Mouse (Mus musculus) inflammation-experienced regulatory T-cells, adult 16 weeks (primary cell): Measurements from ENCODE around the gene Ift52. TPM values are rescaled to one million over a fixed set of nuclear protein-coding genes. Genes with fewer than 3 reads are reported as not detected.

ENCODE experiments used
- polyA plus RNA-seq: library from polyadenylated mRNA; unstranded; fragments of 100-300 nt; shearing (Covaris generic); gene quantifications from one replicate; pipeline ENCODE4 v1.2.1, GENCODE M21; 2017

Gene Ift52
- polyA plus RNA-seq, result 64.4 TPM

DNA sequence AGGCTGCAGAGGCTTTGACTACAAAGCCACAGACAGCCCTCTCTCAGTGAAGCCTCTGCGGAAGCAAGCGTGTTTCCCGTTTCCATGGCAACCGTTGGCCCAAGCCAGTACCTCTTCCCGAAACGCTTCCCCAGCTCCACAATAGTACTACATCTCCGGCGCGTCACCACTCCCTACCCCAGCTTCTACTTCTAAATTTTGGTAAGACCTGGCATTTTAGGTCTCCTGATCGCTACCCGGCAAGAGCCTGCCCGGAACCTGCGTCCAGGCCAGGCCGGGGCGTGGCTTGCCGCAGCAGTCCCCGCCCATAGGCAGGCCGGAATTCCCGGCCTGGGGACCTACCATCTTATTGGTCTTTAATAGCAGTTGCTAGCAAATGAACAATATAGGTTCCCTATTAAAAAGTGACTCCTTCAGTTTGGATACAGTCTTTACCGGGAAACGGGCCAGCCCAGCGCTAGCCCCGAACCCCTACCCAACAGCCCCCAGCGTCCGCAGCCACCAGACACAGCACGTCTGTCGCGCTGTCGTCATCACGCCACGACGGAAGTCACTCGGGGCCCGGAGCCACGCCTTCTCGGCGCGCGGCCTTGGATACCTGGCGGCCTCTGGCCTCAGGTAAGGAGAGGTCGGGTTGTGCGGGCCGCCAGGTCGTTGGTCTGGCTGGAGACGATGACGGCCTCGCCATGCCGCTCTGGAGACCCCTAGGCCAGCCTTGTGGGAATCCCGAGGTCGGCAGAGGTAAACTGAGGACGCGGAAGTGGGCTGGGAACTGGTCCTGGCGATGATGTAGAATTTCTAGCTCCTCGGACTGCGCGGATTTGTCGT, at the start of gene Ift52:
TSS of gene Ift52 (plus strand) at position 439 of the 828 bp plus-strand sequence.

DNA sequence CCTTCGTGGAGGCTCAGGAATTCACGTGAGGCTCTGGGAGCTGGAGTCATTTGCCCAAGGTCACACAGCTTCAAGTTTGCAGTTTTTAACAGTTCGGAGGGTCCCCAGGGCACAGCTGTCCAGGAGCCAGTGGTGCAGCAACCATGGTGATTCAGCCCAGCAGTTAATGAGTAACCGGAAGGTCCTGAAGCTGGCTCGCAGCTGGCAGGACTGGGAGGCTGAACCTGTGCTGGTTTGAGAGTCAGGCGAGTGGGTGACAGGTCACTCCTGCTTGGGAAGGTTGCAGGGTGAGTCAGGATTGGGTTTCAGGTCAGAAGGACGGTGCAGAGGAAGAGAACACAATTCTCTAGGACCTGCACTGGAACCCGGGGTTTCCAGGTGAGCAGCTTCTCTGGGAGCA, 29.9 kb upstream of the Ift52 start, which contains the start of gene Sgk2:
TSS of gene Sgk2 (plus strand) at position 113 of the 400 bp plus-strand sequence.

GRCm38 (mm10) chr2:163054335-163054840, 37.2 kb downstream of the Ift52 start, which contains the start of gene Mybl2:
TSS of gene Mybl2 (plus strand) at chr2:163054687.

GRCm38 (mm10) chr2:163087728-163088127, 70.6 kb downstream of the Ift52 start, which contains the start of gene Gtsf1l:
TSS of gene Gtsf1l (minus strand) at chr2:163087855.

Other genes with a start within 250 kb of the Ift52 start
- gene Srsf6, start 85.8 kb upstream of the Ift52 start, polyA plus RNA-seq, result 55.1 TPM
- gene L3mbtl1, start 73.9 kb upstream of the Ift52 start, polyA plus RNA-seq, result 0.07 TPM
- gene Sgk2, start 30.0 kb upstream of the Ift52 start, polyA plus RNA-seq, result not detected
- 6.2 TPM for gene Mybl2, start 37.3 kb downstream of the Ift52 start, polyA plus RNA-seq
- not detected for gene Gtsf1l, start 70.5 kb downstream of the Ift52 start, polyA plus RNA-seq
- 25.0 TPM for gene Tox2, start 185.8 kb downstream of the Ift52 start, polyA plus RNA-seq